Comparison of ENCODE assay signal across 8 mouse cellular contexts in the genomic region with DNA sequence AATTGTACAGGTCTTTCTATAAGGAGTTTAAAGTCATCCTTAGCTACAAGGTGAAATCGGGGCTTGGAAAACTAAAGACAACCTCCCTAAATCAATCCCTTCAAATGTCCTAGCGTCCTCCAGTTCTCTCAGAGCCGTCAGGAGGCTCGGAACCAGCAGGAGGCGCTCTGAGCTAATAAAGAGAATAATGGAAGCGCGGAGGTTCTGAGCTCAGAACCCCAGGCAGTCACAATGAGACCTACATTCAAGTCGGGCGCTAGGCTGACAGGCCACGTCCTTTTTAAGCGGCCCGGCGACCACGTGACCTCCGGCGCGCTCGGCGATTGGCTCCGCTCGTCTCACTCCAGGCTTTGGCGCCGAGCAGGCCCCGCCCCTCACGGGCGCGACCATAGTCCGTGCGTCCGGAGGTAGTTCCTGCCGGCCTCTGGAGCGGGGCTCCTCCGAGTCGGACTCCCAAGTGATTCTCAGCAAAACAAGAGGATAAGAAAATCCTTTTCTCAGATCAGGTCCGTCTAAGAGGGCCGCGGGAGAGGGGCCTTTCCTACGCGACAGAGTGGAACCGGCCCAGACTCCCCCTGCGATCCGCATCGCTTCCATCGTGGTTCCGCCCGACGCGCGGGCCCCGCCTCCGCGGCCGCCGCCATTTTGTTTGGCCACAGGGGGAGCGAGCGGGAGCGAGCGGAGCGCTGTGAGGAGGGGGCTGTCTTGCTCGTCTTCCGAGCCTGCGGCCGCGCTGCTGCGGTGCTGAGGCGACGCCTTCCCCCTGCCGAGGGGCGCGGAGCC. TPM values are rescaled to one million over a fixed set of nuclear protein-coding genes. Genes with fewer than 3 reads are reported as not detected.
A peak's percentile ranks its signal among the peaks of the same experiment; 100 is the strongest.
DNase-seq lines count a peak whose midpoint lies in the region; ATAC-seq and TF ChIP-seq lines count a peak whose summit lies in the region.

A gene (plus strand): TSS at position 642 of the 783 bp plus-strand sequence.

- H3K9me3 ChIP-seq in ES-Bruce4 (replicated peaks; ENCODE audit: control insufficient read depth, insufficient read depth, low read length, poor library complexity, severe bottlenecking): peaks cover 12% of the 10 kb centered on the region
- no peaks in the 10 kb centered on the region for H3K9me3 ChIP-seq in forebrain, embryonic 13.5 days (replicated peaks)
- no peaks in the 10 kb centered on the region for H3K9me3 ChIP-seq in liver, postnatal 0 days (ENCODE audit: low read length)
- no peaks in the 10 kb centered on the region for H3K9me3 ChIP-seq in neural tube, embryonic 14.5 days (ENCODE audit: control insufficient read depth, low read length)

- TF ChIP-seq CTCF in ES-Bruce4 (IDR thresholded peaks at IDR 0.05; ENCODE audit: low read depth, low read length): peak; percentile 82
- TF ChIP-seq CTCF in liver, postnatal 0 days (IDR thresholded peaks at IDR 0.05; ENCODE audit: low read depth): peak; percentile 91

- peak within 1 kb of the TSS; percentile 52; the same call in 1 of the 2 replicates for H3K27ac ChIP-seq in ES-Bruce4 (ENCODE audit: insufficient read depth, low read length)
- peak within 1 kb of the TSS; percentile 97 for H3K27ac ChIP-seq in forebrain, embryonic 13.5 days
- peak within 1 kb of the TSS; percentile 71 for H3K27ac ChIP-seq in liver, postnatal 0 days (ENCODE audit: low read depth)
- H3K27ac ChIP-seq in neural tube, embryonic 14.5 days (ENCODE audit: low read depth, low read length): peak within 1 kb of the TSS; percentile 97

- peak; percentile 99 for DNase-seq in heart, postnatal 10 days
- peak; percentile 95 for DNase-seq in large intestine, adult 2 months (ENCODE audit: low read depth, low spot score)
- DNase-seq in liver, postnatal 0 days: peak; percentile 99
- peak; percentile 99 for DNase-seq in testis, postnatal 10 days (ENCODE audit: low spot score)

- peak; percentile 97 for ATAC-seq in cerebellum, adult (ENCODE audit: insufficient number of reproducible peaks, low FRiP score, low TSS enrichment)
- ATAC-seq in forebrain, embryonic 13.5 days: peak; percentile 97
- peak; percentile 95 for ATAC-seq in liver, postnatal 0 days
- peak; percentile 97 for ATAC-seq in neural tube, embryonic 14.5 days (ENCODE audit: low read depth)

- H3K27me3 ChIP-seq in ES-Bruce4 (ENCODE audit: control insufficient read depth, insufficient read depth, low read length, poor library complexity, severe bottlenecking): no peaks in the 10 kb centered on the region
- no peaks in the 10 kb centered on the region for H3K27me3 ChIP-seq in forebrain, embryonic 13.5 days
- H3K27me3 ChIP-seq in liver, postnatal 0 days (ENCODE audit: insufficient read depth, low read length): no peaks in the 10 kb centered on the region
- no peaks in the 10 kb centered on the region for H3K27me3 ChIP-seq in neural tube, embryonic 14.5 days (ENCODE audit: control insufficient read depth, insufficient read depth, low read length)

- peak within 1 kb of the TSS; percentile 95 for H3K4me3 ChIP-seq in ES-Bruce4 (ENCODE audit: low read depth, low read length)
- H3K4me3 ChIP-seq in forebrain, embryonic 13.5 days: peak within 1 kb of the TSS; percentile 98
- H3K4me3 ChIP-seq in liver, postnatal 0 days (ENCODE audit: low read depth, low read length): peak within 1 kb of the TSS; percentile 84
- peak within 1 kb of the TSS; percentile 91 for H3K4me3 ChIP-seq in neural tube, embryonic 14.5 days (ENCODE audit: low read depth, low read length)

- peak within 1 kb of the TSS; percentile 97 for H3K4me2 ChIP-seq in forebrain, embryonic 13.5 days
- H3K4me2 ChIP-seq in liver, postnatal 0 days (ENCODE audit: low read depth, low read length): peak within 1 kb of the TSS; percentile 94
- H3K4me2 ChIP-seq in neural tube, embryonic 14.5 days (ENCODE audit: low read depth, low read length): peak within 1 kb of the TSS; percentile 95

- peaks cover 16% of the 10 kb centered on the region for H3K36me3 ChIP-seq in ES-Bruce4 (ENCODE audit: control insufficient read depth, insufficient read depth, low read length, poor library complexity, severe bottlenecking)
- H3K36me3 ChIP-seq in forebrain, embryonic 13.5 days (ENCODE audit: poor library complexity, severe bottlenecking): peaks cover 18% of the 10 kb centered on the region
- peaks cover 11% of the 10 kb centered on the region for H3K36me3 ChIP-seq in liver, postnatal 0 days (replicated peaks; ENCODE audit: insufficient read depth, low read length)
- H3K36me3 ChIP-seq in neural tube, embryonic 14.5 days (ENCODE audit: control insufficient read depth, insufficient read depth, low read length): no peaks in the 10 kb centered on the region

- no peak for TF ChIP-seq EP300 in ES-Bruce4 (IDR thresholded peaks at IDR 0.05; ENCODE audit: insufficient read depth, low read depth, low read length)
- TF ChIP-seq EP300 in liver, postnatal 0 days (IDR thresholded peaks at IDR 0.05; ENCODE audit: low read depth): peak; percentile 70

- no peaks in the 10 kb centered on the region for H3K4me1 ChIP-seq in ES-Bruce4 (ENCODE audit: control insufficient read depth, insufficient read depth, low read length)
- H3K4me1 ChIP-seq in forebrain, embryonic 13.5 days: peaks cover 23% of the 10 kb centered on the region
- peaks cover 12% of the 10 kb centered on the region for H3K4me1 ChIP-seq in liver, postnatal 0 days (ENCODE audit: insufficient read depth)
- H3K4me1 ChIP-seq in neural tube, embryonic 14.5 days (ENCODE audit: control insufficient read depth, insufficient read depth, low read length): peaks cover 15% of the 10 kb centered on the region

- intact Hi-C loops in heart, postnatal 10 days (cut with DNase I): loop anchor here (2.0 kb wide), 1 partner anchor 37 kb away; no protein-coding TSS in a partner anchor

- peak within 1 kb of the TSS; percentile 96 for H3K9ac ChIP-seq in ES-Bruce4 (ENCODE audit: low read depth, poor library complexity, severe bottlenecking)
- H3K9ac ChIP-seq in forebrain, embryonic 13.5 days: peak within 1 kb of the TSS; percentile 96
- H3K9ac ChIP-seq in liver, postnatal 0 days (replicated peaks): peak within 1 kb of the TSS; percentile 88
- peak within 1 kb of the TSS; percentile 83 for H3K9ac ChIP-seq in neural tube, embryonic 14.5 days (replicated peaks; ENCODE audit: low read depth, low read length)

- under 1% methylated on average over 68 of the region's 70 CpGs for WGBS in forebrain, embryonic 13.5 days
- WGBS in large intestine, adult 2 months: under 1% methylated on average over 69 of the region's 70 CpGs
- WGBS in liver, postnatal 0 days (ENCODE audit: insufficient replicate concordance): under 1% methylated on average over 66 of the region's 70 CpGs
- under 1% methylated on average over 56 of the region's 70 CpGs for WGBS in neural tube, embryonic 14.5 days

- TF ChIP-seq POLR2A in ES-Bruce4 (IDR thresholded peaks at IDR 0.05; ENCODE audit: insufficient read depth, low read length): peak; percentile 96

RNA-seq across cellular contexts. Expression of the gene that starts here (rescaled TPM):
- 171 and 182 TPM in 2 replicates for polyA plus RNA-seq in ES-Bruce4 (2011; ENCODE audit: insufficient read depth, insufficient read length, low read depth, missing spikeins)
- polyA plus RNA-seq in forebrain, embryonic 13.5 days (2015; fragmentation: Nextera tagmentation; extraction: Ambion mirVana): 87.3 and 87.4 TPM in 2 replicates
- 10 to 100 TPM; 26.3 to 29.6 TPM for total RNA-seq in heart, postnatal 10 days (2021)
- polyA plus RNA-seq in large intestine, adult 2 months (2012; rRNA removed): 3.4 and 4.4 TPM in 2 replicates
- polyA plus RNA-seq in liver, postnatal 0 days (2015; fragmentation: Nextera tagmentation; extraction: Ambion mirVana): 19.4 and 19.7 TPM in 2 replicates
- polyA plus RNA-seq in neural tube, embryonic 14.5 days (2014; fragmentation: Nextera tagmentation; extraction: Ambion mirVana): 57.0 and 60.6 TPM in 2 replicates

Comparison
In these comparisons a context has a peak if more than half of its experiments do, and no peak if none do; other contexts are left out.
1. Peak in every context shown above with its lines: DNase-seq, ATAC-seq, H3K4me3 ChIP-seq and H3K27ac ChIP-seq.